Comparison of ENCODE assay signal across 11 mouse cellular contexts in genomic region chr8:126917179-126917905, GRCm38 (mm10). TPM values are rescaled to one million over a fixed set of nuclear protein-coding genes. Genes with fewer than 3 reads are reported as not detected.
DNase-seq lines count a peak whose midpoint lies in the region; ATAC-seq and TF ChIP-seq lines count a peak whose summit lies in the region.
"Had no signal": no experiment of that assay in that cellular context is flagged by ENCODE, and none has a peak within 500 bp of the region (broad histone marks: within the 10 kb centered on the region; RNA-seq: fewer than 3 reads in every experiment).

No protein-coding gene starts in this region.

- no peaks in the 10 kb centered on the region for H3K79me2 ChIP-seq in MEL (ENCODE audit: control insufficient read depth, insufficient read depth, low read length, poor library complexity)

- H3K36me3 ChIP-seq in heart, embryonic 12.5 days, result no peaks in the 10 kb centered on the region
- no peaks in the 10 kb centered on the region; a peak in 1 of 4 replicates for H3K36me3 ChIP-seq in MEL (ENCODE audit: control insufficient read depth in 1 of 2, insufficient read depth in 2 of 2, low read length in 2 of 2)
- no peaks in the 10 kb centered on the region for H3K36me3 ChIP-seq in limb, embryonic 14.5 days (ENCODE audit: control insufficient read depth, insufficient read depth, low read length)
- no peaks in the 10 kb centered on the region for H3K36me3 ChIP-seq in forebrain, embryonic 14.5 days (ENCODE audit: control insufficient read depth, insufficient read depth, low read length)
- H3K36me3 ChIP-seq: liver, embryonic 15.5 days; neural tube, embryonic 13.5 days had no signal

- no peak overlapping the region for H3K27ac ChIP-seq in heart, embryonic 12.5 days (ENCODE audit: poor library complexity, severe bottlenecking)
- H3K27ac ChIP-seq in MEL (ENCODE audit: control insufficient read depth, low read depth, low read length), result no peak overlapping the region
- H3K27ac ChIP-seq in gastrocnemius, adult 2 months, result peak overlapping the region; percentile 87
- H3K27ac ChIP-seq in limb, embryonic 14.5 days (replicated peaks; ENCODE audit: low read depth, low read length), result 0 out of 2 replicates have a peak overlapping the region, but pooled peaks have one; percentile 43
- no peak overlapping the region for H3K27ac ChIP-seq in forebrain, embryonic 14.5 days (ENCODE audit: low read depth, low read length)
- H3K27ac ChIP-seq: liver, embryonic 15.5 days; neural tube, embryonic 13.5 days had no signal

- TF ChIP-seq RAD21 in MEL (IDR thresholded peaks at IDR 0.05; ENCODE audit: low read depth, low read length), result no peak

- no peak for ATAC-seq in heart, embryonic 12.5 days (ENCODE audit: insufficient number of reproducible peaks, low FRiP score)
- ATAC-seq in limb, embryonic 14.5 days (ENCODE audit: low FRiP score, low read depth), result no peak
- no peak for ATAC-seq in forebrain, embryonic 14.5 days

- H3K4me3 ChIP-seq in heart, embryonic 12.5 days, result no peak overlapping the region
- no peak overlapping the region for H3K4me3 ChIP-seq in MEL (ENCODE audit: control insufficient read depth in 1 of 2, insufficient read depth in 1 of 2, low read depth in 2 of 2, low read length in 2 of 2)
- no peak overlapping the region for H3K4me3 ChIP-seq in gastrocnemius, adult 2 months
- no peak overlapping the region for H3K4me3 ChIP-seq in limb, embryonic 14.5 days (replicated peaks; ENCODE audit: low read length)
- H3K4me3 ChIP-seq in forebrain, embryonic 14.5 days (ENCODE audit: low read depth, low read length), result no peak overlapping the region
- H3K4me3 ChIP-seq: liver, embryonic 15.5 days; neural tube, embryonic 13.5 days had no signal

- TF ChIP-seq CTCF in MEL (IDR thresholded peaks at IDR 0.05 in 2 of 3, conservative IDR thresholded peaks at IDR 0.05 in 1 of 3; ENCODE audit: control insufficient read depth in 1 of 3, insufficient read depth in 1 of 3, low read depth in 2 of 3, low read length in 3 of 3, poor library complexity in 1 of 3, severe bottlenecking in 1 of 3), result peak in 2 of 3 experiments; percentile 14 to 32; a peak in 2 of 6 replicates
- TF ChIP-seq CTCF in gastrocnemius, adult 2 months (IDR thresholded peaks at IDR 0.05), result peak; percentile 29; the same call in 1 of the 2 replicates

- no peak for TF ChIP-seq EP300 in MEL (IDR thresholded peaks at IDR 0.05; ENCODE audit: low read depth in 1 of 2, low read length in 2 of 2)

- H3K4me1 ChIP-seq in heart, embryonic 12.5 days (replicated peaks), result peaks cover 49% of the 10 kb centered on the region
- H3K4me1 ChIP-seq in MEL (ENCODE audit: control insufficient read depth in 1 of 2, insufficient read depth in 2 of 2, low read length in 2 of 2), result no peaks in the 10 kb centered on the region
- H3K4me1 ChIP-seq in limb, embryonic 14.5 days (ENCODE audit: control insufficient read depth, insufficient read depth, low read length), result peaks cover 19% of the 10 kb centered on the region; the same call in 1 of the 2 replicates
- H3K4me1 ChIP-seq in forebrain, embryonic 14.5 days (ENCODE audit: control insufficient read depth, insufficient read depth, low read length), result peaks cover 6% of the 10 kb centered on the region

- H3K27me3 ChIP-seq in heart, embryonic 12.5 days (replicated peaks), result no peaks in the 10 kb centered on the region
- H3K27me3 ChIP-seq in MEL (ENCODE audit: control insufficient read depth in 1 of 2, insufficient read depth in 2 of 2, low read length in 2 of 2), result no peaks in the 10 kb centered on the region
- no peaks in the 10 kb centered on the region for H3K27me3 ChIP-seq in limb, embryonic 14.5 days (ENCODE audit: control insufficient read depth, insufficient read depth, low read length)
- no peaks in the 10 kb centered on the region for H3K27me3 ChIP-seq in forebrain, embryonic 14.5 days (replicated peaks; ENCODE audit: control insufficient read depth, insufficient read depth, low read length)
- H3K27me3 ChIP-seq: liver, embryonic 15.5 days; neural tube, embryonic 13.5 days had no signal

- no peak overlapping the region for H3K4me2 ChIP-seq in heart, embryonic 12.5 days
- no peak overlapping the region for H3K4me2 ChIP-seq in limb, embryonic 14.5 days (replicated peaks; ENCODE audit: low read depth, low read length, severe bottlenecking)
- H3K4me2 ChIP-seq in forebrain, embryonic 14.5 days (ENCODE audit: low read length), result no peak overlapping the region
- H3K4me2 ChIP-seq: liver, embryonic 15.5 days; neural tube, embryonic 13.5 days had no signal

- no peak overlapping the region for H3K9ac ChIP-seq in heart, embryonic 12.5 days
- H3K9ac ChIP-seq in MEL (ENCODE audit: control insufficient read depth, low read depth, low read length, poor library complexity, severe bottlenecking), result no peak overlapping the region
- no peak overlapping the region for H3K9ac ChIP-seq in limb, embryonic 14.5 days (ENCODE audit: low read depth, low read length, severe bottlenecking)
- H3K9ac ChIP-seq in forebrain, embryonic 14.5 days (ENCODE audit: low read length), result no peak overlapping the region
- H3K9ac ChIP-seq: liver, embryonic 15.5 days; neural tube, embryonic 13.5 days had no signal

- WGBS in heart, embryonic 12.5 days, result 24% methylated on average over 6 of the region's 6 CpGs
- WGBS in limb, embryonic 14.5 days, result 61% methylated on average over 6 of the region's 6 CpGs
- 65% methylated on average over 6 of the region's 6 CpGs for WGBS in forebrain, embryonic 14.5 days

- no peak for TF ChIP-seq POLR2A in MEL (IDR thresholded peaks at IDR 0.05; ENCODE audit: control insufficient read depth in 1 of 2, insufficient read depth in 1 of 2, low read depth in 1 of 2, low read length in 2 of 2, poor library complexity in 1 of 2)
- TF ChIP-seq POLR2A in limb, embryonic 14.5 days (IDR thresholded peaks at IDR 0.05; ENCODE audit: borderline replicate concordance, extremely low read depth, insufficient read depth, insufficient read length), result no peak

- H3K9me3 ChIP-seq in heart, embryonic 12.5 days (replicated peaks), result no peaks in the 10 kb centered on the region
- H3K9me3 ChIP-seq in MEL (replicated peaks; ENCODE audit: insufficient read depth, low read length), result no peaks in the 10 kb centered on the region
- H3K9me3 ChIP-seq in limb, embryonic 14.5 days (ENCODE audit: control insufficient read depth, low read length), result no peaks in the 10 kb centered on the region
- H3K9me3 ChIP-seq in forebrain, embryonic 14.5 days (replicated peaks; ENCODE audit: control insufficient read depth, low read length), result no peaks in the 10 kb centered on the region
- H3K9me3 ChIP-seq: liver, embryonic 15.5 days; neural tube, embryonic 13.5 days had no signal

- peak; percentile 79 to 80 for DNase-seq in heart, adult 18-20 months
- no peak for DNase-seq in MEL (ENCODE audit: low read depth, low spot score)
- peak; percentile 81 for DNase-seq in gastrocnemius, adult 2 months
- DNase-seq in limb, embryonic 14.5 days (ENCODE audit: low spot score), result peak; percentile 23
- no peak for DNase-seq in retina, postnatal 1 day
- no peak for DNase-seq in cerebellum, adult 18-20 months
- DNase-seq in forebrain, embryonic 14.5 days (ENCODE audit: low spot score), result no peak
- DNase-seq: kidney, adult 11 months had no signal

- intact Hi-C loops in gastrocnemius, adult 2 months (cut with DNase I), result loop anchor here (5.0 kb wide), 1 partner anchor 320 kb away; no protein-coding TSS in a partner anchor

TF ChIP-seq in MEL, 35 proteins besides CTCF, POLR2A, EP300 and RAD21:
- TF ChIP-seq MXI1 (IDR thresholded peaks at IDR 0.05; ENCODE audit: low read depth, low read length), result peak; percentile 25; the same call in 1 of the 2 replicates
- TF ChIP-seq UBTF (IDR thresholded peaks at IDR 0.05; ENCODE audit: borderline replicate concordance, insufficient read depth, low read depth, low read length), result no peak
- no peak for TF ChIP-seq MAX (IDR thresholded peaks at IDR 0.05; ENCODE audit: low read length)
- TF ChIP-seq USF1 (IDR thresholded peaks at IDR 0.05; ENCODE audit: low read depth, low read length), result peak; percentile 26; the same call in 1 of the 2 replicates
- TF ChIP-seq E2F4 (IDR thresholded peaks at IDR 0.05; ENCODE audit: borderline replicate concordance, low read depth, low read length), result no peak
- no peak for TF ChIP-seq TBP (IDR thresholded peaks at IDR 0.05; ENCODE audit: low read depth, low read length)
- no peak for TF ChIP-seq CHD2 (IDR thresholded peaks at IDR 0.05; ENCODE audit: low read length)
- 0 out of 2 replicates have a peak, but pooled peaks have one; percentile 12 for TF ChIP-seq GATA1 (IDR thresholded peaks at IDR 0.05; ENCODE audit: low read depth, low read length)
TF ChIP-seq in MEL: peak in this region for 3.

RNA-seq across cellular contexts. Expression of gene Tomm20, which starts 28.3 kb away (rescaled TPM):
- total RNA-seq in heart, adult 18-20 months (2021), result 10 to 100 TPM; 93.5 to 97.6 TPM
- 211 TPM in 2 replicates for polyA plus RNA-seq in heart, embryonic 12.5 days (2016; fragmentation: Nextera tagmentation; extraction: Ambion mirVana)
- total RNA-seq in MEL (2012; rRNA removed), result 618 and 676 TPM in 2 replicates
- polyA plus RNA-seq in MEL (2012; ENCODE audit: insufficient read depth in 1 of 2, insufficient read length in 2 of 2, low read depth in 1 of 2, low replicate concordance in 2 of 2, missing spikeins in 1 of 2), result 100 to 1,000 TPM in 1 of 2 experiments, not detected in 1; 886 TPM
- 100 to 1,000 TPM in 1 of 2 experiments, 10 to 100 TPM in 1; 92.0 to 104 TPM for total RNA-seq in gastrocnemius, adult 2 months (2021)
- polyA plus RNA-seq in limb, embryonic 14.5 days (2012; rRNA removed), result 75.8 and 251 TPM in 2 replicates
- polyA plus RNA-seq in limb, embryonic 14.5 days (2014; fragmentation: Nextera tagmentation; extraction: Ambion mirVana), result 208 and 210 TPM in 2 replicates
- 218 and 229 TPM in 2 replicates for polyA plus RNA-seq in forebrain, embryonic 14.5 days (2014; fragmentation: Nextera tagmentation; extraction: Ambion mirVana)

RNA-seq across cellular contexts. Expression of gene Rbm34, which starts 53.5 kb away (rescaled TPM):
- total RNA-seq in heart, adult 18-20 months (2021), result 1 to 10 TPM; 3.3 to 4.2 TPM
- polyA plus RNA-seq in heart, embryonic 12.5 days (2016; fragmentation: Nextera tagmentation; extraction: Ambion mirVana), result 16.8 and 17.9 TPM in 2 replicates
- total RNA-seq in MEL (2012; rRNA removed), result 24.4 and 25.9 TPM in 2 replicates
- 10 to 100 TPM in 1 of 2 experiments, not detected in 1; 25.9 TPM for polyA plus RNA-seq in MEL (2012; ENCODE audit: insufficient read depth in 1 of 2, insufficient read length in 2 of 2, low read depth in 1 of 2, low replicate concordance in 2 of 2, missing spikeins in 1 of 2)
- 1 to 10 TPM; 4.7 to 4.8 TPM for total RNA-seq in gastrocnemius, adult 2 months (2021)
- polyA plus RNA-seq in limb, embryonic 14.5 days (2012; rRNA removed), result 7.3 and 12.8 TPM in 2 replicates
- polyA plus RNA-seq in limb, embryonic 14.5 days (2014; fragmentation: Nextera tagmentation; extraction: Ambion mirVana), result 25.4 and 25.9 TPM in 2 replicates
- 19.7 and 22.1 TPM in 2 replicates for polyA plus RNA-seq in forebrain, embryonic 14.5 days (2014; fragmentation: Nextera tagmentation; extraction: Ambion mirVana)

Comparison
In these comparisons a context has a peak if more than half of its experiments do, and no peak if none do; other contexts are left out.
1. DNase-seq: peak in heart, adult 18-20 months (2 of 2), gastrocnemius, adult 2 months (single experiment) and limb, embryonic 14.5 days (single experiment); none in MEL (single experiment), retina, postnatal 1 day (single experiment), cerebellum, adult 18-20 months (0 of 2) and forebrain, embryonic 14.5 days (single experiment).
2. H3K27ac ChIP-seq: peak in gastrocnemius, adult 2 months (single experiment) and limb, embryonic 14.5 days (single experiment); none in heart, embryonic 12.5 days (single experiment), MEL (single experiment) and forebrain, embryonic 14.5 days (single experiment).